Mouse (Mus musculus): ENCODE measurements at regions not wholly inside any gene's neighbourhood (a gene's known extent, or its start where the extent isn't known, plus 50 kb on each side); places are given as distances from the start of the nearest gene placed in this dataset.

DNA sequence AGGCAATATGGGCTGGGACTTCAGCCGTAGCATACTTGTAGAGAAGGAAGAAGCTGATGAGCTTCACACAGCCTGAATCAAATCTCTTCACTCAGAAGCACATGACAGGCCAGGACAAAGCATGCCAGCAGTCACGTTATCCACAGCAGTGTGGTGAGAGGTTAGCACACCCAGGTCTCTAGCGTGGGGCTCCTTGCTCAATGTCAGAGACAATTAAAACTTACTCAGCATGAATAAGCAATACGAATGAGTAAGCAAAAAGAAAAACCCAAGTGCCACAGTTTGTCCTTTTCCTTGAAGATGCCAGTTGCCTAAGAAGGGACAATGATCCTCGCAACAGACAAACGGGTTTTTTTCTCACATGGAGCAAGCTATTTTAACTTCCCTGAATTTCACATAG, 129.6 kb upstream of the Gm26657 start:
- TF ChIP-seq CTCF (conservative IDR thresholded peaks at IDR 0.05; ENCODE audit: low read length) (no peak), NANOG (IDR thresholded peaks at IDR 0.05; ENCODE audit: borderline replicate concordance, low read length) (no peak), POU5F1 (IDR thresholded peaks at IDR 0.05; ENCODE audit: borderline replicate concordance, low read length) (no peak)

Data from E14TG2a.4 (cell line).